In the genomic region with DNA sequence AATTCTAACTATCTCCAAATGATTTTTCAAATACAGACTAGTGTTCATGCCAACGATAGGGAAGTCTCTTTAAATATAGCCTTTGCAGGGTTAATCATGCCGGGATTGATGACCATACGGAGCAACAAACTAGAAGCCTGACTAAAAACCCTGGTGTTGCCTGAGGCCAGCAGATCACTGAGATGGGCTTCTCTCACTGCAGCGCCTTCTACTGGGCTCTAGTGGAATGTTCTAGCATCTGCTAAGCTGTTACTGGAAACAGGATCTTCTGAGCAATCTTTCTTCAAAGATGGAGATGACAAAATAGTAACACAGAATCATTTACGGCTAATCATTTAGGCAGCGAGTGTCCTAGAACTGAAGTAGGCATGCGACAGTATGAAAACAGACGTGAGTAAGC, we compare ENCODE assay signal across 11 mouse cellular contexts.
DNase-seq lines count a peak whose midpoint lies in the region; ATAC-seq and TF ChIP-seq lines count a peak whose summit lies in the region.
"Had no signal": no experiment of that assay in that cellular context is flagged by ENCODE, and none has a peak within 500 bp of the region (broad histone marks: within the 10 kb centered on the region; RNA-seq: fewer than 3 reads in every experiment).

No protein-coding gene starts in this region.

- H3K4me3 ChIP-seq in liver, adult 2 months (ENCODE audit: insufficient read depth, low read depth, low read length) = no peak overlapping the region
- no peak overlapping the region for H3K4me3 ChIP-seq in embryonic facial prominence, embryonic 10.5 days

- no peak for DNase-seq in frontal cortex, postnatal 10 days (ENCODE audit: low spot score in 2 of 2)
- DNase-seq in liver, adult 2 months (ENCODE audit: extremely low read depth, low read depth, low spot score) = no peak
- no peak for DNase-seq in liver
- peak; percentile 70 for DNase-seq in brain, adult 2 months (ENCODE audit: low read depth, low spot score)
- peak; percentile 38 for DNase-seq in embryonic facial prominence, embryonic 10.5 days (ENCODE audit: low spot score)
- DNase-seq in layer of hippocampus, adult 9-11 months = no peak
- DNase-seq: kidney, postnatal 10 days; left cerebral cortex, postnatal 4 days; thymus, postnatal 25 days had no signal

- no peaks in the 10 kb centered on the region for H3K9me3 ChIP-seq in embryonic facial prominence, embryonic 10.5 days

- H3K27ac ChIP-seq in liver, adult 2 months (replicated peaks; ENCODE audit: insufficient read depth, low read depth, low read length) = no peak overlapping the region
- no peak overlapping the region for H3K27ac ChIP-seq in embryonic facial prominence, embryonic 10.5 days (replicated peaks)

- no peak overlapping the region for H3K9ac ChIP-seq in liver, adult 2 months (ENCODE audit: low read depth, low read length)

- H3K27me3 ChIP-seq in liver, adult 2 months (ENCODE audit: control insufficient read depth, insufficient read depth, low read length) = no peaks in the 10 kb centered on the region
- no peaks in the 10 kb centered on the region for H3K27me3 ChIP-seq in embryonic facial prominence, embryonic 10.5 days (replicated peaks; ENCODE audit: low read depth, poor library complexity, severe bottlenecking)

- peak; percentile 26; the same call in 1 of the 2 replicates for TF ChIP-seq CTCF in liver, adult 2 months (IDR thresholded peaks at IDR 0.05; ENCODE audit: low read depth, low read length)

- TF ChIP-seq POLR2A in liver, adult 2 months (IDR thresholded peaks at IDR 0.05; ENCODE audit: extremely low read depth, insufficient read depth, low read length) = no peak

- ATAC-seq in frontal cortex, adult (ENCODE audit: low TSS enrichment) = peak; percentile 45; the same call in 1 of the 2 replicates

- H3K4me1 ChIP-seq in liver, adult 2 months (ENCODE audit: control insufficient read depth, insufficient read depth, low read length) = no peaks in the 10 kb centered on the region
- peaks cover 20% of the 10 kb centered on the region for H3K4me1 ChIP-seq in embryonic facial prominence, embryonic 10.5 days

- no peaks in the 10 kb centered on the region; the same call in 1 of the 2 replicates for H3K79me2 ChIP-seq in liver, adult 2 months (ENCODE audit: control insufficient read depth, insufficient read depth, low read length)

- 86% methylated on average over 8 of the region's 8 CpGs for WGBS in liver, adult 2 months
- WGBS in embryonic facial prominence, embryonic 10.5 days = 70% methylated on average over 8 of the region's 8 CpGs

- H3K36me3 ChIP-seq in liver, adult 2 months (ENCODE audit: control insufficient read depth, insufficient read depth, low read length) = no peaks in the 10 kb centered on the region
- no peaks in the 10 kb centered on the region for H3K36me3 ChIP-seq in embryonic facial prominence, embryonic 10.5 days (replicated peaks)
- H3K36me3 ChIP-seq: G1E had no signal

Comparison
In these comparisons a context has a peak if more than half of its experiments do, and no peak if none do; other contexts are left out.
1. DNase-seq: peak in brain, adult 2 months (single experiment) and embryonic facial prominence, embryonic 10.5 days (single experiment); none in frontal cortex, postnatal 10 days (0 of 2), liver, adult 2 months (single experiment), liver (single experiment) and layer of hippocampus, adult 9-11 months (single experiment).